Mouse (Mus musculus) lung, embryonic 16.5 days (tissue): ENCODE data around the gene Icmt. TPM values are rescaled to one million over a fixed set of nuclear protein-coding genes. Genes with fewer than 3 reads are reported as not detected.
A peak's percentile ranks its signal among the peaks of the same experiment; 100 is the strongest.

Experiments used
- ATAC-seq: fragments of 200-750 bp; cut with Nextera tagmentation; 2 replicates; pipeline ENCODE4 v1.8.0; 2017; ENCODE audit warnings: low read depth, mild to moderate bottlenecking, moderate library complexity
- H3K27ac ChIP-seq: fragments of 300-500 bp; sonication (generic); 2 replicates; pipeline ENCODE4 v1.5.1; 2014; ENCODE audit warnings: mild to moderate bottlenecking, control low read depth, low read length
- H3K27me3 ChIP-seq: fragments of 300-500 bp; sonication (generic); 2 replicates; pipeline ENCODE4 v1.6.1; 2014; ENCODE audit warnings: low read depth, low read length, mixed read lengths; ENCODE audit not compliant: control insufficient read depth, insufficient read depth
- H3K36me3 ChIP-seq: fragments of 300-500 bp; sonication (generic); 2 replicates; pipeline ENCODE4 v1.6.1; 2014; ENCODE audit warnings: low read length; ENCODE audit not compliant: control insufficient read depth, insufficient read depth
- H3K4me1 ChIP-seq: fragments of 300-500 bp; sonication (generic); replicated peaks from 2 replicates; pipeline ENCODE4 v1.6.1; 2014; ENCODE audit warnings: low read length, mixed read lengths; ENCODE audit not compliant: control insufficient read depth, insufficient read depth
- H3K4me2 ChIP-seq: fragments of 300-500 bp; sonication (generic); 2 replicates; pipeline ENCODE4 v1.6.1; 2014; ENCODE audit warnings: low read depth, low read length, control low read depth
- H3K4me3 ChIP-seq: fragments of 300-500 bp; sonication (generic); 2 replicates; pipeline ENCODE4 v1.5.1; 2014; ENCODE audit warnings: mild to moderate bottlenecking, low read length, control low read depth
- H3K9ac ChIP-seq: fragments of 300-500 bp; sonication (generic); 2 replicates; pipeline ENCODE4 v1.6.1; 2014; ENCODE audit warnings: low read length, control low read depth
- H3K9me3 ChIP-seq: fragments of 300-500 bp; sonication (generic); 2 replicates; pipeline ENCODE4 v1.6.1; 2016; ENCODE audit warnings: low read length; ENCODE audit not compliant: control insufficient read depth
- WGBS: fragments of 180-500 bp; shearing (Covaris S2); extraction: QIAGEN DNeasy Blood & Tissue Kit; methylation state at CpG from one replicate; pipeline ENCODE4 v1.1.7; 2014; 5-methylcytosine and 5-hydroxymethylcytosine counted together
- polyA plus RNA-seq: library from polyadenylated mRNA; unstranded; fragments of >200 nt; fragmentation: Nextera tagmentation; extraction: Ambion mirVana; gene quantifications from 2 replicates; pipeline ENCODE4 v1.2.1, GENCODE M21; 2015

The Icmt gene
- polyA plus RNA-seq: 21.7 and 24.0 TPM in 2 replicates

DNA sequence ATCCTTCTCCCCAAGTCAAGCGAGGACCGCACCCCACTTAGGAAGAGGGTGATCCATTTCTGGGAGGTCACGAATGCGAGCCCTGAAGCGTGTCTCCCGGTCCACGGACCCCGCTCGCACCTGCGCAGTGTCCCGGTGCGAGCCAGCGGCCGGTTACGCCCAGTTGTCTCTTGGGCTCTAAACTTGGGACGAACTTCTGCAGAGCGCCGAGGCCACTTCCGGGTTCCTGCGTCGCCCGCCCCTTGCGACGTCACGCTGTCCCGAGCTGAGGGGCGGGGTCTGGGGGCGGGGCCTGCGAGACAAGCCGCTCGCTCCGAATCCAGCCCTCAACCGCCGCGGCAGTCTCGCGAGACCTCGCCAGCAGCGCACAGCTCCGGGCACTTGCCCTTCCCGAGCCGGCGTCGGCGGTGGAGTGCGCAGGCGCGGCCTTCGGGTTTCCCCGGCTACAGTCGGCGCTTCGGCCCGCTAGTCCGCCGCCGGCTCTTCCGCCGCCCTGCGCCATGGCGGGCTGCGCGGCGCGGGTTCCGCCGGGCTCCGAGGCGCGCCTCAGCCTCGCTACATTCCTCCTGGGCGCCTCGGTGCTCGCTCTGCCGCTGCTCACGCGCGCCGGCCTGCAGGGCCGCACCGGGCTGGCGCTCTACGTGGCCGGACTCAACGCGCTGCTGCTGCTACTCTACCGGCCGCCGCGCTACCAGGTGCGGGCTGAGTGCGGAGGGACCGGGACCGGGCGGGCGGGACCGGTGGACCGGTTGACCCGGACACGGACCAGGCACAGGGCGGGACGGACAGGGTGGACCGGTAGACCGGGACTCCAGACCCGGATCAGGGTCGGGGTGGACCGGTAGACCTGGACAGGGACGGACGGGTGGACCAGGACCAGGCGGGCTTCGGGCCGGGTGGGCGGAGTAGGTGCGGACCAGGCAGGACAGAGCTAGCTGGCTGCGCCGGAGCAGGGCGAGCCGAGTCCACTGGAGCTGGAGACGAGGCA is at the start of gene Icmt:
Icmt (plus strand) TSS at position 354 of the 988 bp plus-strand sequence.
- Histone ChIP-seq H3K4me1 (peaks cover 15% of the 10 kb centered on the region), H3K4me3 (peak within 1 kb of the TSS; percentile 97), H3K4me2 (peak within 1 kb of the TSS; percentile 98), H3K9me3 (no peaks in the 10 kb centered on the region), H3K27me3 (peaks cover 4% of the 10 kb centered on the region), H3K27ac (peak within 1 kb of the TSS; percentile 69), H3K9ac (peak within 1 kb of the TSS; percentile 93), H3K36me3 (peaks cover 11% of the 10 kb centered on the region; the same call in 1 of the 2 replicates)
- under 1% methylated on average over 102 of the region's 119 CpGs for WGBS
- ATAC-seq: peak; percentile 97

DNA sequence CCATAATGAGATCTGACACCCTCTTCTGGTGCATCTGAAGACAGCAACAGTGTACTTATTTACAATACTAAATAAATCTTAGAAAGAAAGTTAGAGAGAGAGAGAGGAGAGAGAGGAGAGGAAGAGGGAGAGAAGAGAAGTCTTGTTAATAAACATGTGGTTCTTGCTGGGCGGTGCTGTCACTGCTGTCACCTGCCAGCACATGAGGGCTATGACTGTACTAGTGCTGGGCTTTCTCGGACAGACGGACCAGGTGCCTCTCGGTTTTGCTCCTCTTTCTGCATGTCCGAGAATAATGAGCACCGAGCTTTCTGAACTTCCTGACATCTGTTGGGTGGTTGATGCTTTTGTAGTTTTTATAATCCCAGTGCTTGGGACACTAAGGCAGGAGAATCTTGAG is 46.4 kb upstream of the Icmt start:
- H3K9ac ChIP-seq: no peak overlapping the region
- no peaks in the 10 kb centered on the region for H3K27me3 ChIP-seq
- H3K4me2 ChIP-seq: no peak overlapping the region
- no peak for ATAC-seq
- WGBS: 76% methylated on average over 6 of the region's 6 CpGs
- H3K4me1 ChIP-seq: no peaks in the 10 kb centered on the region
- no peaks in the 10 kb centered on the region for H3K9me3 ChIP-seq
- H3K4me3 ChIP-seq: no peak overlapping the region
- H3K27ac ChIP-seq: no peak overlapping the region
- no peaks in the 10 kb centered on the region for H3K36me3 ChIP-seq

DNA sequence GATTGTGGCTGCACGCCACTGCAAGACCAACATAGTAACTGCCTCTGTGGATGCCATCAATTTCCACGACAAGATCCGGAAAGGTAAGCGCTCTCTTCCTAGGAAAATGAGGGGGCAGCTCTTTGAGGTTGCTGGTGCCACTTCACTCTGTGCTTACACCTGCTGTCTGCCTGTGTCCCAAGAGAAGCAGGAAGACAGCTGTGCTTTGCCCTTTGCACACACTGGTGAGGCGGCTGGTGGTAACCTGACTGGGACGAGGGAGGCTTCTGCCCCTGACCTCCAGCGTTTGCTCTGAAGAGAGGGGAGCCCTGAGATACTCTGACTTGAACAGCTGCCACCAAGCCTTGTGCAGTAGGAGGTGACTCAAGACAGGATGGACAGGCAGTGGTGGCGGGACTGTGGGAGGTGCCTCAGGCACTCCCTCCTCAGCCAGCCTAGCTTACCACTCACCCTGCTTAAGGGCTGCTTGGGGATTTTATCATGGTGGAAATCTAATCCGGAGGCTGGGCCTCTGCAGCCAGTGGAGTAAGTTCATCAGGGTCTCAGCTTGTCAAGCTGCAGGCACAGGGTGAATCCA is 43.8 kb upstream of the Icmt start:
- H3K36me3 ChIP-seq: no peaks in the 10 kb centered on the region
- H3K27me3 ChIP-seq: no peaks in the 10 kb centered on the region
- no peak overlapping the region for H3K4me3 ChIP-seq
- H3K4me1 ChIP-seq: no peaks in the 10 kb centered on the region; the same call in 1 of the 2 replicates
- 58% methylated on average over 9 of the region's 9 CpGs for WGBS
- no peak overlapping the region for H3K4me2 ChIP-seq
- no peak overlapping the region for H3K27ac ChIP-seq
- H3K9ac ChIP-seq: no peak overlapping the region
- no peaks in the 10 kb centered on the region for H3K9me3 ChIP-seq
- no peak for ATAC-seq

DNA sequence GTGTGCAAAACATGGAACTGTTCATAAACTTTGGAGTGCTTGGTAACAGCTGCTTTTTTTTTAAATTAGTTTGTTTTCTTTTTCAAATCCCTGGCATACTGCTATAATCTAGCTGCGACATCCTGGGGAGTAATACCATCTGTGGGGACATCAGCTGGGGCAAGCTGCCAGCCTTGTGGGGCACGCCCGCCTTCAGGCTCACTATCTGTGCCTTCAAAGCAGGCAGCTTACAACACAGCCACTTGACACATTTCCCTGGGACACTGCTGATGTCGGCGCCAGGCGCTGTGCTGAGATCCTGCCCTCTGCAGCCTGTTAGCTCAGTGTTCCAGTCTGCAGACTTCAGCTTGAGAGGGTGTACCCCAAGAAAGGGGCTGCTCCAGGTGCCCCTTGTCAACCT is 40.0 kb upstream of the Icmt start:
- Histone ChIP-seq H3K36me3 (no peaks in the 10 kb centered on the region; the same call in 1 of the 2 replicates), H3K9ac (no peak overlapping the region), H3K4me3 (no peak overlapping the region), H3K4me1 (no peaks in the 10 kb centered on the region; the same call in 1 of the 2 replicates), H3K27ac (0 out of 2 replicates have a peak overlapping the region, but pooled peaks have one; percentile 1), H3K9me3 (no peaks in the 10 kb centered on the region), H3K4me2 (no peak overlapping the region), H3K27me3 (no peaks in the 10 kb centered on the region)
- peak; percentile 77 for ATAC-seq
- WGBS: 26% methylated on average over 6 of the region's 6 CpGs

DNA sequence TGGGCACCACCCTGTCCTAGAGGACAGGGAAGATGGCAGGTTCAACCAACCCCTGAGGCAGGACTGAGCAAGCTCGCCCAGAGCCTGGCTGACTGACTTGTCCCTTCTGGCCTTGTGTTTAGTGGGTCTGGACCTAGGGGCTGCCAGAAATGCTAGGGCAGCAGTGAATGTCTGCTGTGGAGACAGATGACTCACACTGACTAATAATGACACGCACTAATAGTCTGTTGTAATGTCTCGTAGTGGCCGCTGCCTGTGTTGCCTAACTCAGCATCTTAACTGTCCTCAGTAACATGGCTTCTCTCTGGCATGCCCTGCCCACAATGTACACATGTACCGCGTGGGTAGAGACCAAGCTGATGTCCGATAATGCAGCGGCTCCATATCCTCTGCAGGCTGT is 36.6 kb upstream of the Icmt start:
- no peak overlapping the region for H3K4me2 ChIP-seq
- H3K4me1 ChIP-seq: peaks cover 5% of the 10 kb centered on the region
- H3K36me3 ChIP-seq: peaks cover 2% of the 10 kb centered on the region; the same call in 1 of the 2 replicates
- H3K9me3 ChIP-seq: no peaks in the 10 kb centered on the region
- WGBS: 81% methylated on average over 8 of the region's 8 CpGs
- no peak overlapping the region for H3K9ac ChIP-seq
- no peaks in the 10 kb centered on the region for H3K27me3 ChIP-seq
- no peak overlapping the region for H3K4me3 ChIP-seq
- no peak overlapping the region for H3K27ac ChIP-seq
- no peak for ATAC-seq

DNA sequence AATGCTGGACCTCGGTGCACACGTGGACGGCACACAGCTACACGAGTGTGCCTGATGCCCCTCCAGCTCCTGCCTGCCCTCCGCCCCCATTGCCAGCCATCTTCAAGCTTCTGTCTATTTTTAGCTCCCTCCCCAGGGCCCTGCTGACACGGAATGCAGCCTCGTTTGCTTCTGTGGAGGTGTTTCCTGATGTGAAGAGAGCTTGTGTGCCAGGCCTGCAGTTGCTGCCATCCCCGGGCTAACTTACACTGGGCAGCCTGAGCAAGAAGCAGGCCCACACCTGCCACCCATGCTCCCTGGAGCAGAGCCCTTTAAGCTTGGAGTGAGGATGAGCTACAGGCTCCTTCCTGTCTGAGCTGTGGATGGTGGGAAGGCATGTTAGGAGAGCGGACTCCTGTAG is 34.8 kb upstream of the Icmt start:
- no peak overlapping the region for H3K9ac ChIP-seq

DNA sequence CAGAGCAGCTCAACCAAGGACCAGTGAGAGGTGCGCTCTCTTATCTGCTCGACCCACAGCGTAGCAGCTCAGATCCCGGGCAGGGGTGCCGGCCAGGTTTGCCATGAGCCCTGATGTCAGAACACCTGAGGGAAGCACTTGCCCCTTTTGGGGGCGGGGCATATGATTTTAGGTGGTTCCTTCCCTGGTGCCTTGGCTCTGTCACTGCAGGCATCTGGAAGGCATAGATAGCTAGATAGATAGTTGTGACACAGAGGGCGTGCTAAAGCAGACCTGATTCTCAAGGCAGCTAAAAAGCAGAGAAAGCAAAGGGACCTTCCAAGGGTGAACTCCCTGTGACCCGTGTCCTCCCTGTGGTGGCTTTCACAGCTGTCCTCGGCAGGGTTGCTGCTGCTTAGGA is 33.9 kb upstream of the Icmt start:
- peaks cover 12% of the 10 kb centered on the region for H3K4me1 ChIP-seq
- H3K9ac ChIP-seq: no peak overlapping the region; the same call in 1 of the 2 replicates
- WGBS: 53% methylated on average over 9 of the region's 9 CpGs
- no peaks in the 10 kb centered on the region for H3K27me3 ChIP-seq
- peaks cover 2% of the 10 kb centered on the region; the same call in 1 of the 2 replicates for H3K36me3 ChIP-seq
- no peak overlapping the region for H3K27ac ChIP-seq
- H3K4me2 ChIP-seq: no peak overlapping the region
- no peaks in the 10 kb centered on the region for H3K9me3 ChIP-seq
- H3K4me3 ChIP-seq: no peak overlapping the region
- ATAC-seq: no peak

More for the DNA sequence above, 34.8 kb upstream of the Icmt start:
- H3K27ac ChIP-seq: no peak overlapping the region
- WGBS: 37% methylated on average over 9 of the region's 9 CpGs
- H3K4me3 ChIP-seq: no peak overlapping the region
- H3K4me2 ChIP-seq: no peak overlapping the region
- H3K27me3 ChIP-seq: no peaks in the 10 kb centered on the region
- peaks cover 7% of the 10 kb centered on the region for H3K4me1 ChIP-seq
- no peak for ATAC-seq
- peaks cover 2% of the 10 kb centered on the region; the same call in 1 of the 2 replicates for H3K36me3 ChIP-seq
- no peaks in the 10 kb centered on the region for H3K9me3 ChIP-seq

DNA sequence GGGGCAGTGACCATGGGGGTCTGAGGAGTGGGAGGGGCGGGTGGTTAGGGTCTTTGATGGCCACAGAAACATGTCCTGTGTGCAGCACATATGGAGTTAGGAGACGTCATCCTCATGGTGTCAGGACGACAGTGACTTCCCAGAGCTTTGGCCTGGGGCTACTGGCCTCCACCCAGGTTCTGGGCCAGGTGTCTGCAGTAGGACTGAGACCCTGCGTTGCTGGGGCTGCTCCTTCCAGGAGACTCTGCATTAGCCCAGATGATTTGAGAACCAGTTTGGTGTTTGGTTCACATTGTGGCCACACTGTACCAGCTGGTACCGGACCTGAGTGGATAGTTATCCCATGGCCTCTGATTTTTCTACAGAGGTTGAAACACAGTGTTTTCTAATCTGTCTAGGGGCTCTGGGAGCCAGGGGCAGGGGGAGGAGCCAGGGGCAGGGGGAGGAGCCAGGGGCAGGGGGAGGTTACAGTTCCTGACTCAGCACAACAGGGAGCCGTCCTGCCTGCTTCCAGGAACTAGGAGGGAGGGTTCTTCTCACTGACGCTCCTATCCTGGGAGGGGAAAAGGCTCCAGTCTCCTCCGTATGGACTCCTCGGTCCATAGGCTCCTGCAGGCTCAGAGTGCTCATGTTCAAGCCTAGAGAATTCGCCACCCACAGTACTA is 33.4 kb upstream of the Icmt start:
- H3K9me3 ChIP-seq: no peaks in the 10 kb centered on the region
- peak; percentile 83 for ATAC-seq
- peaks cover 12% of the 10 kb centered on the region for H3K4me1 ChIP-seq
- H3K4me2 ChIP-seq: no peak overlapping the region
- WGBS: 37% methylated on average over 10 of the region's 10 CpGs
- no peak overlapping the region; the same call in 1 of the 2 replicates for H3K9ac ChIP-seq
- peaks cover 2% of the 10 kb centered on the region; the same call in 1 of the 2 replicates for H3K36me3 ChIP-seq
- 0 out of 2 replicates have a peak overlapping the region, but pooled peaks have one; percentile 12 for H3K27ac ChIP-seq
- H3K27me3 ChIP-seq: no peaks in the 10 kb centered on the region
- no peak overlapping the region for H3K4me3 ChIP-seq
